Mouse (Mus musculus) forebrain, embryonic 11.5 days (tissue): ENCODE measurements around the gene Capn12. TPM values are rescaled to one million over a fixed set of nuclear protein-coding genes. Genes with fewer than 3 reads are reported as not detected.

Experiments used
- ATAC-seq: fragments of 200-750 bp; cut with Nextera tagmentation; replicated peaks from 2 replicates; pipeline ENCODE4 v1.8.0; 2017; ENCODE audit warnings: moderate TSS enrichment; ENCODE audit not compliant: low FRiP score
- DNase-seq: peaks from one replicate; pipeline ENCODE4 v3.0.0-alpha.2; 2017; ENCODE audit warnings: low spot score
- H3K27ac ChIP-seq: fragments of 300-500 bp; sonication (generic); 2 replicates; pipeline ENCODE4 v1.5.1; 2014; ENCODE audit warnings: low read depth, low read length
- H3K27me3 ChIP-seq: fragments of 300-500 bp; sonication (generic); 2 replicates; pipeline ENCODE4 v1.6.1; 2014; ENCODE audit warnings: mild to moderate bottlenecking, low read length, mixed read lengths; ENCODE audit not compliant: control insufficient read depth, insufficient read depth
- H3K36me3 ChIP-seq: fragments of 300-500 bp; sonication (generic); 2 replicates; pipeline ENCODE4 v1.6.1; 2014; ENCODE audit warnings: mild to moderate bottlenecking, low read length, moderate library complexity, mixed read lengths; ENCODE audit not compliant: control insufficient read depth, insufficient read depth
- H3K4me1 ChIP-seq: fragments of 300-500 bp; sonication (generic); replicated peaks from 2 replicates; pipeline ENCODE4 v1.6.1; 2014; ENCODE audit warnings: low read length, mixed read lengths; ENCODE audit not compliant: control insufficient read depth, insufficient read depth
- H3K4me2 ChIP-seq: fragments of 300-500 bp; sonication (generic); 2 replicates; pipeline ENCODE4 v1.6.1; 2014; ENCODE audit warnings: low read depth, mild to moderate bottlenecking, low read length, moderate library complexity, mixed read lengths; ENCODE audit not compliant: severe bottlenecking
- H3K4me3 ChIP-seq: fragments of 300-500 bp; sonication (generic); 2 replicates; pipeline ENCODE4 v1.5.1; 2014; ENCODE audit warnings: low read depth, low read length
- H3K9ac ChIP-seq: fragments of 300-500 bp; sonication (generic); 2 replicates; pipeline ENCODE4 v1.6.1; 2014; ENCODE audit warnings: low read length
- H3K9me3 ChIP-seq: fragments of 300-500 bp; sonication (generic); 2 replicates; pipeline ENCODE4 v1.6.1; 2016; ENCODE audit warnings: low read length, mixed read lengths; ENCODE audit not compliant: control insufficient read depth
- WGBS: fragments of 180-500 bp; shearing (Covaris S2); extraction: QIAGEN DNeasy Blood & Tissue Kit; methylation state at CpG from one replicate; pipeline ENCODE4 v1.1.7; 2014; 5-methylcytosine and 5-hydroxymethylcytosine counted together
- polyA plus RNA-seq: library from polyadenylated mRNA; unstranded; fragments of >200 nt; fragmentation: Nextera tagmentation; extraction: Ambion mirVana; gene quantifications from 2 replicates; pipeline ENCODE4 v1.2.1, GENCODE M21; 2014

The Capn12 gene
- polyA plus RNA-seq, 1 experiment from 2014 or later, result 0.60 TPM

- Histone ChIP-seq H3K9me3 (no peaks in the 10 kb centered on the region), H3K36me3 (no peaks in the 10 kb centered on the region), H3K4me1 (peaks cover 5% of the 10 kb centered on the region; the same call in 1 of the 2 replicates), H3K9ac (no peak overlapping the region), H3K4me3 (no peak overlapping the region), H3K27me3 (peaks cover 19% of the 10 kb centered on the region), H3K27ac (no peak overlapping the region), H3K4me2 (no peak overlapping the region)
- WGBS, result 24% methylated on average over 14 of the region's 14 CpGs
- DNase-seq, result no peak
- no peak for ATAC-seq
These were observed 5.3 kb downstream of the Capn12 start for GRCm38 (mm10) chr7:28886486-28886885.

GRCm38 (mm10) chr7:28888701-28889161 is 7.5 kb downstream of the Capn12 start:
- H3K27me3 ChIP-seq, result peaks cover 19% of the 10 kb centered on the region

GRCm38 (mm10) chr7:28892601-28893000 is 11.4 kb downstream of the Capn12 start:
- ATAC-seq (no peak), DNase-seq (no peak)
- H3K4me2 ChIP-seq, result no peak overlapping the region
- peaks cover 16% of the 10 kb centered on the region; the same call in 1 of the 2 replicates for H3K36me3 ChIP-seq
- H3K27ac ChIP-seq, result no peak overlapping the region
- H3K4me3 ChIP-seq, result no peak overlapping the region
- H3K9me3 ChIP-seq, result no peaks in the 10 kb centered on the region
- peaks cover 5% of the 10 kb centered on the region; the same call in 1 of the 2 replicates for H3K4me1 ChIP-seq
- 96% methylated on average over 17 of the region's 17 CpGs for WGBS
- H3K9ac ChIP-seq, result no peak overlapping the region
- peaks cover 18% of the 10 kb centered on the region for H3K27me3 ChIP-seq

More at GRCm38 (mm10) chr7:28888701-28889161, 7.5 kb downstream of the Capn12 start:
- Histone ChIP-seq H3K9me3 (no peaks in the 10 kb centered on the region), H3K4me3 (peak overlapping the region; percentile 28), H3K36me3 (peaks cover 3% of the 10 kb centered on the region; the same call in 1 of the 2 replicates), H3K27ac (no peak overlapping the region), H3K9ac (0 out of 2 replicates have a peak overlapping the region, but pooled peaks have one; percentile 20), H3K4me1 (peaks cover 5% of the 10 kb centered on the region; the same call in 1 of the 2 replicates), H3K4me2 (peak overlapping the region; percentile 51)
- ATAC-seq (0 out of 2 replicates have a peak, but pooled peaks have one; percentile 33), DNase-seq (peak; percentile 59)
- WGBS, result 4% methylated on average over 26 of the region's 27 CpGs

GRCm38 (mm10) chr7:28893643-28894265 is 12.5 kb downstream of the Capn12 start:
- Histone ChIP-seq H3K36me3 (peaks cover 27% of the 10 kb centered on the region; the same call in 1 of the 2 replicates), H3K4me3 (no peak overlapping the region), H3K9ac (no peak overlapping the region), H3K4me2 (no peak overlapping the region), H3K27ac (no peak overlapping the region), H3K9me3 (no peaks in the 10 kb centered on the region), H3K4me1 (peaks cover under 1% of the 10 kb centered on the region; the same call in 1 of the 2 replicates), H3K27me3 (peaks cover 7% of the 10 kb centered on the region)
- DNase-seq, result peak; percentile 73
- ATAC-seq, result no peak
- WGBS, result 57% methylated on average over 7 of the region's 7 CpGs

- Histone ChIP-seq H3K9ac (no peak overlapping the region), H3K9me3 (no peaks in the 10 kb centered on the region), H3K36me3 (peaks cover 29% of the 10 kb centered on the region; the same call in 1 of the 2 replicates), H3K4me1 (no peaks in the 10 kb centered on the region), H3K4me3 (no peak overlapping the region), H3K4me2 (no peak overlapping the region), H3K27ac (no peak overlapping the region), H3K27me3 (no peaks in the 10 kb centered on the region; the same call in 1 of the 2 replicates)
- DNase-seq, result no peak
- ATAC-seq, result no peak
- 68% methylated on average over 5 of the region's 5 CpGs for WGBS
These were observed 13.7 kb downstream of the Capn12 start for GRCm38 (mm10) chr7:28894942-28895341.

- DNase-seq (no peak), ATAC-seq (no peak)
- H3K4me1 ChIP-seq, result no peaks in the 10 kb centered on the region
- no peaks in the 10 kb centered on the region for H3K27me3 ChIP-seq
- H3K27ac ChIP-seq, result no peak overlapping the region
- H3K4me3 ChIP-seq, result no peak overlapping the region
- WGBS, result 95% methylated on average over 6 of the region's 6 CpGs
- H3K4me2 ChIP-seq, result no peak overlapping the region
- H3K9me3 ChIP-seq, result no peaks in the 10 kb centered on the region
- H3K9ac ChIP-seq, result no peak overlapping the region
- peaks cover 27% of the 10 kb centered on the region; the same call in 1 of the 2 replicates for H3K36me3 ChIP-seq
These were observed 16.4 kb downstream of the Capn12 start for GRCm38 (mm10) chr7:28897661-28898060.

- DNase-seq, result no peak
- no peak for ATAC-seq
- Histone ChIP-seq H3K4me1 (no peaks in the 10 kb centered on the region), H3K36me3 (peaks cover 34% of the 10 kb centered on the region; the same call in 1 of the 2 replicates), H3K27ac (no peak overlapping the region), H3K4me2 (no peak overlapping the region), H3K27me3 (no peaks in the 10 kb centered on the region), H3K4me3 (no peak overlapping the region), H3K9me3 (no peaks in the 10 kb centered on the region), H3K9ac (no peak overlapping the region)
- 92% methylated on average over 4 of the region's 4 CpGs for WGBS
These were observed 18.8 kb downstream of the Capn12 start for GRCm38 (mm10) chr7:28899972-28900371.

- 92% methylated on average over 13 of the region's 13 CpGs for WGBS
- DNase-seq, result no peak
- Histone ChIP-seq H3K9ac (no peak overlapping the region), H3K4me2 (no peak overlapping the region), H3K36me3 (peaks cover 32% of the 10 kb centered on the region; the same call in 1 of the 2 replicates), H3K9me3 (no peaks in the 10 kb centered on the region), H3K27ac (no peak overlapping the region), H3K4me1 (no peaks in the 10 kb centered on the region), H3K4me3 (no peak overlapping the region), H3K27me3 (no peaks in the 10 kb centered on the region)
- no peak for ATAC-seq
These were observed 20.3 kb downstream of the Capn12 start for GRCm38 (mm10) chr7:28901311-28902125.
